8 mouse cellular contexts compared by ENCODE assay signal in the genomic region with DNA sequence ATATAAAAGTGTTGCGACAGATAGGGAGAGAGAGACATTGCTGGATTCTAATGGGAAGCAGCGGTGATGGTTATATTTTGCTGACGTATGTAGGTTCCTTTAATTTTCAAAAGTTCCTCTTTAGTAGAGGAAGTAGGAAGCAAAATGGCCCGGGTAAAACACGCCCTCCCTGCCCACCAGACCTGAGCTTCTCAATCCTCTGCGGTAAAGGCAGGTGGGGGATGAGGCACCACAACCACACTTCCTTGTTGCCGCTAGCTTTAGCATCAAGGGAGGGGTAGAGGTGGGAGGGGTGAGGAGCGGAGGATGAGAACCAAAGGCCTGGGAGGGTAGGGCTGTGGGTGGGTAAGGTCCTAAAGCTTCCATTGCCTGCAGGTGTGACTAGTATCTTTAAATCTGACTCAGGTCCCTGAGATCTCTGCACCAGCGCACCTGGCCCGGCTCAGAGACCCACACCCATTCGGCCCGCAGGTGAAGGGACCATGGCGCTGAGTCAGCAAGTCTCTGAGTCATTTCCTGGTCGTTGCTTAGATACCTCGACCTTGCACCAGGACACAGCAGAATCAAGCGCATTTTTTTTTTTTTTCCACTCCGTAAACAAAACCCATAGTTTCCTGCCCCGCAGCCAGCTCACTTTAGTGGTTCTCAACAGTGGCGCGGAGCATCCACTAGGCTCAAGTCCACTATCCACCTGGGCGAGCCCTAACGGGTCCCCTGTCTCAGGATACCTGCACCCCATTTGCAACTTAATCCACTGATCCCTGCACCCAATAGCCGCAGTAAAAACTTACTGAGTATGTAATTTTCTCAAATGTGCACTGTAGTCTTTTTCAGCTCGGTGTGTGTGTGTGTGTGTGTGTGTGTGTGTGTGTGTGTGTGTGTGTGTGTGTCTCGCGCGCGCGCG. TPM values are rescaled to one million over a fixed set of nuclear protein-coding genes. Genes with fewer than 3 reads are reported as not detected.
DNase-seq lines count a peak whose midpoint lies in the region; ATAC-seq lines count a peak whose summit lies in the region.

No protein-coding gene starts in this region.

- peak overlapping the region; percentile 14; the same call in 1 of the 2 replicates for H3K4me2 ChIP-seq in midbrain, embryonic 16.5 days (ENCODE audit: low read length)
- no peak overlapping the region for H3K4me2 ChIP-seq in midbrain, embryonic 13.5 days (replicated peaks)
- H3K4me2 ChIP-seq in intestine, embryonic 16.5 days (ENCODE audit: low read depth, low read length): peak overlapping the region; percentile 41
- H3K4me2 ChIP-seq in liver, embryonic 16.5 days (ENCODE audit: low read depth, low read length): peak overlapping the region; percentile 32; the same call in 1 of the 2 replicates

- no peak overlapping the region for H3K4me3 ChIP-seq in midbrain, embryonic 16.5 days (ENCODE audit: low read depth, low read length)
- H3K4me3 ChIP-seq in midbrain, embryonic 13.5 days (replicated peaks): no peak overlapping the region
- H3K4me3 ChIP-seq in embryonic facial prominence, embryonic 10.5 days: peak overlapping the region; percentile 26
- peak overlapping the region; percentile 39 for H3K4me3 ChIP-seq in intestine, embryonic 16.5 days (ENCODE audit: low read length)
- H3K4me3 ChIP-seq in liver, embryonic 16.5 days (ENCODE audit: low read depth, low read length): no peak overlapping the region; the same call in 1 of the 2 replicates

- H3K9ac ChIP-seq in midbrain, embryonic 16.5 days (ENCODE audit: low read depth, low read length): no peak overlapping the region
- no peak overlapping the region for H3K9ac ChIP-seq in midbrain, embryonic 13.5 days (replicated peaks)
- H3K9ac ChIP-seq in intestine, embryonic 16.5 days (ENCODE audit: low read depth, low read length): peak overlapping the region; percentile 42; the same call in 1 of the 2 replicates
- no peak overlapping the region for H3K9ac ChIP-seq in liver, embryonic 16.5 days (ENCODE audit: low read depth, low read length)

- H3K36me3 ChIP-seq in midbrain, embryonic 16.5 days (ENCODE audit: control insufficient read depth, insufficient read depth, low read length): no peaks in the 10 kb centered on the region
- H3K36me3 ChIP-seq in midbrain, embryonic 13.5 days: no peaks in the 10 kb centered on the region
- H3K36me3 ChIP-seq in embryonic facial prominence, embryonic 10.5 days (replicated peaks): no peaks in the 10 kb centered on the region
- H3K36me3 ChIP-seq in intestine, embryonic 16.5 days (ENCODE audit: control insufficient read depth, insufficient read depth, low read length): no peaks in the 10 kb centered on the region
- H3K36me3 ChIP-seq in liver, embryonic 16.5 days (ENCODE audit: control insufficient read depth, insufficient read depth): no peaks in the 10 kb centered on the region

- peak; percentile 14 for DNase-seq in embryonic facial prominence, embryonic 10.5 days (ENCODE audit: low spot score)
- peak; percentile 95 for DNase-seq in spleen, postnatal 36 days (ENCODE audit: low spot score in 2 of 2)
- DNase-seq in cerebellum, adult 11-12 months: no peak
- DNase-seq in frontal cortex, postnatal 25 days (ENCODE audit: low spot score in 2 of 2): no peak

- H3K4me1 ChIP-seq in midbrain, embryonic 16.5 days (ENCODE audit: control insufficient read depth, insufficient read depth, low read length): no peaks in the 10 kb centered on the region
- H3K4me1 ChIP-seq in midbrain, embryonic 13.5 days (replicated peaks): no peaks in the 10 kb centered on the region
- H3K4me1 ChIP-seq in embryonic facial prominence, embryonic 10.5 days: peaks cover 8% of the 10 kb centered on the region
- 0 out of 2 replicates have a peak, but pooled peaks cover 2% of the 10 kb centered on the region for H3K4me1 ChIP-seq in intestine, embryonic 16.5 days (ENCODE audit: control insufficient read depth, insufficient read depth, low read length)
- H3K4me1 ChIP-seq in liver, embryonic 16.5 days (ENCODE audit: control insufficient read depth, low read depth, low read length): no peaks in the 10 kb centered on the region

- peaks cover 4% of the 10 kb centered on the region for H3K9me3 ChIP-seq in midbrain, embryonic 16.5 days (replicated peaks; ENCODE audit: control insufficient read depth, low read length, poor library complexity, severe bottlenecking)
- H3K9me3 ChIP-seq in midbrain, embryonic 13.5 days: no peaks in the 10 kb centered on the region
- H3K9me3 ChIP-seq in embryonic facial prominence, embryonic 10.5 days: 0 out of 2 replicates have a peak, but pooled peaks cover 5% of the 10 kb centered on the region
- H3K9me3 ChIP-seq in intestine, embryonic 16.5 days (ENCODE audit: control insufficient read depth, low read length): no peaks in the 10 kb centered on the region
- H3K9me3 ChIP-seq in liver, embryonic 16.5 days (replicated peaks; ENCODE audit: control insufficient read depth, low read length): no peaks in the 10 kb centered on the region

- ATAC-seq in midbrain, embryonic 16.5 days: no peak
- no peak for ATAC-seq in midbrain, embryonic 13.5 days
- peak; percentile 95 for ATAC-seq in intestine, embryonic 16.5 days
- peak; percentile 60 for ATAC-seq in liver, embryonic 16.5 days (ENCODE audit: low read depth)

- 49% methylated on average over 30 of the region's 30 CpGs for WGBS in midbrain, embryonic 16.5 days
- WGBS in midbrain, embryonic 13.5 days: 43% methylated on average over 30 of the region's 30 CpGs
- WGBS in embryonic facial prominence, embryonic 10.5 days: 38% methylated on average over 30 of the region's 30 CpGs
- 32% methylated on average over 30 of the region's 30 CpGs for WGBS in intestine, embryonic 16.5 days
- 24% methylated on average over 30 of the region's 30 CpGs for WGBS in liver, embryonic 16.5 days (ENCODE audit: insufficient replicate concordance)

- no peak overlapping the region for H3K27ac ChIP-seq in midbrain, embryonic 16.5 days (ENCODE audit: low read length)
- H3K27ac ChIP-seq in midbrain, embryonic 13.5 days: no peak overlapping the region
- H3K27ac ChIP-seq in embryonic facial prominence, embryonic 10.5 days (replicated peaks): no peak overlapping the region
- H3K27ac ChIP-seq in intestine, embryonic 16.5 days (ENCODE audit: low read length): peak overlapping the region; percentile 70
- H3K27ac ChIP-seq in liver, embryonic 16.5 days (ENCODE audit: low read length): no peak overlapping the region

- no peaks in the 10 kb centered on the region for H3K27me3 ChIP-seq in midbrain, embryonic 16.5 days (ENCODE audit: control insufficient read depth, insufficient read depth, low read depth, low read length)
- H3K27me3 ChIP-seq in midbrain, embryonic 13.5 days: no peaks in the 10 kb centered on the region
- H3K27me3 ChIP-seq in embryonic facial prominence, embryonic 10.5 days (replicated peaks; ENCODE audit: low read depth, poor library complexity, severe bottlenecking): 0 out of 2 replicates have a peak, but pooled peaks cover 7% of the 10 kb centered on the region
- H3K27me3 ChIP-seq in intestine, embryonic 16.5 days (replicated peaks; ENCODE audit: control insufficient read depth, insufficient read depth, low read length): no peaks in the 10 kb centered on the region
- H3K27me3 ChIP-seq in liver, embryonic 16.5 days (ENCODE audit: control insufficient read depth, insufficient read depth, low read depth, low read length): no peaks in the 10 kb centered on the region

RNA-seq across cellular contexts. Expression of a gene that starts 14.1 kb away (rescaled TPM):
- 135 and 141 TPM in 2 replicates for polyA plus RNA-seq in midbrain, embryonic 16.5 days (2015; fragmentation: Nextera tagmentation; extraction: Ambion mirVana)
- polyA plus RNA-seq in midbrain, embryonic 13.5 days (2015; fragmentation: Nextera tagmentation; extraction: Ambion mirVana): 149 and 157 TPM in 2 replicates
- polyA plus RNA-seq in embryonic facial prominence, embryonic 10.5 days (2016; fragmentation: Nextera tagmentation; extraction: Ambion mirVana): 351 and 395 TPM in 2 replicates
- polyA plus RNA-seq in intestine, embryonic 16.5 days (2015; fragmentation: Nextera tagmentation; extraction: Ambion mirVana): 711 and 730 TPM in 2 replicates
- 195 and 219 TPM in 2 replicates for polyA plus RNA-seq in liver, embryonic 16.5 days (2015; fragmentation: Nextera tagmentation; extraction: Ambion mirVana)

RNA-seq across cellular contexts. Expression of a gene that starts 37.7 kb away (rescaled TPM):
- not detected in 2 replicates for polyA plus RNA-seq in midbrain, embryonic 16.5 days (2015; fragmentation: Nextera tagmentation; extraction: Ambion mirVana)
- polyA plus RNA-seq in midbrain, embryonic 13.5 days (2015; fragmentation: Nextera tagmentation; extraction: Ambion mirVana): 0.09 TPM in 1 of 2 replicates, not detected in the other
- not detected in 2 replicates for polyA plus RNA-seq in embryonic facial prominence, embryonic 10.5 days (2016; fragmentation: Nextera tagmentation; extraction: Ambion mirVana)
- not detected in 2 replicates for polyA plus RNA-seq in intestine, embryonic 16.5 days (2015; fragmentation: Nextera tagmentation; extraction: Ambion mirVana)
- polyA plus RNA-seq in liver, embryonic 16.5 days (2015; fragmentation: Nextera tagmentation; extraction: Ambion mirVana): not detected in 2 replicates

RNA-seq across cellular contexts. Expression of a gene that starts 48.7 kb away (rescaled TPM):
- polyA plus RNA-seq in midbrain, embryonic 16.5 days (2015; fragmentation: Nextera tagmentation; extraction: Ambion mirVana): 87.0 and 107 TPM in 2 replicates
- 90.8 and 93.2 TPM in 2 replicates for polyA plus RNA-seq in midbrain, embryonic 13.5 days (2015; fragmentation: Nextera tagmentation; extraction: Ambion mirVana)
- polyA plus RNA-seq in embryonic facial prominence, embryonic 10.5 days (2016; fragmentation: Nextera tagmentation; extraction: Ambion mirVana): 118 and 146 TPM in 2 replicates
- polyA plus RNA-seq in intestine, embryonic 16.5 days (2015; fragmentation: Nextera tagmentation; extraction: Ambion mirVana): 722 and 728 TPM in 2 replicates
- polyA plus RNA-seq in liver, embryonic 16.5 days (2015; fragmentation: Nextera tagmentation; extraction: Ambion mirVana): 48.2 and 48.9 TPM in 2 replicates

Comparison
In these comparisons a context has a peak if more than half of its experiments do, and no peak if none do; other contexts are left out.
1. ATAC-seq: peak in intestine, embryonic 16.5 days (single experiment) and liver, embryonic 16.5 days (single experiment); none in midbrain, embryonic 16.5 days (single experiment) and midbrain, embryonic 13.5 days (single experiment).
2. H3K4me3 ChIP-seq: peak in embryonic facial prominence, embryonic 10.5 days (single experiment) and intestine, embryonic 16.5 days (single experiment); none in midbrain, embryonic 16.5 days (single experiment), midbrain, embryonic 13.5 days (single experiment) and liver, embryonic 16.5 days (single experiment).
3. DNase-seq: peak in embryonic facial prominence, embryonic 10.5 days (single experiment) and spleen, postnatal 36 days (2 of 2); none in cerebellum, adult 11-12 months (single experiment) and frontal cortex, postnatal 25 days (0 of 2).